Mouse (Mus musculus) kidney, postnatal 36 days (tissue): ENCODE measurements around the gene Pcbp2.

Experiments used
- DNase-seq, 2 experiments: peaks; one replicate each; pipeline ENCODE4 v3.0.0; 2021 to 2022; ENCODE audit warnings: mixed read lengths in 2 of 2

Gene Pcbp2

DNA sequence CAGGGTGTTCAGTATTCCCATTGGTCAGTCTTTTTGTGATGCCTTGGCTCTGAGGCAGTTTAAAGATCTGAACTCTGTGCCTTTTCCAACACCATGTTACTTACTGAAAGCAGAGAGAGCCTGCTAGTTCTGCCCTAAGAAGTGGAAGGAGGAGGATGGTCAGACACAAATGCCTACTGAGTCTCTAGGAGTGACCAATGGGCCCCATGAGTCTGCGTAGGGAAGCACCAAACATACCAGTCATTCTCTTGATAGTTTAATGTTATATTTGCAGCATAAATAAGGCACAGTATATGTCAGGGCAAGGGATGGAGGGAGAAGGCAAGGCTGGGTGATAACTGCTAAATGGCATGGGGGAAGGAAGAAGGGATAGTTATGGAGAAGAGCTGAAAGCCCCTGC lies 58.1 kb downstream of the Pcbp2 start:
- no peak for DNase-seq

DNA sequence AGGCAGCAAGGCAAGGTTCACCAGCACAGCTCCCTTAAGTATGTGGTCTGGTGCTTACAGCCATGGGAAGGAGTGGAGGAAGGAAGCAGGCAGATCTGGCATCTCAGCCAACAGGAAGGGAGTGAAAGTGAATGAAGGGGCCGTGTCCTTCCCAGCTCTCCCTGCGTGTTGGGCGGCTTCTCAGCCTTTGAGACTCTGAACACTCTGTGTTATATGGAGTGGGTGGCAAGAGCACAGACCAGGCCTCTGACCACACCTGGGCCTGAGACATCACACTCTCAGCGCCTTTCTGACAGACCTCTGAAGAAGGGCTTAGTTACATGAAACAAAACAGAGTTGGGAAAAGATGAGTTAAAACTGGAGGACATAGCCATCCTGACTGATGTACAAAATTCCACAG lies 60.2 kb downstream of the Pcbp2 start:
- DNase-seq: no peak

DNA sequence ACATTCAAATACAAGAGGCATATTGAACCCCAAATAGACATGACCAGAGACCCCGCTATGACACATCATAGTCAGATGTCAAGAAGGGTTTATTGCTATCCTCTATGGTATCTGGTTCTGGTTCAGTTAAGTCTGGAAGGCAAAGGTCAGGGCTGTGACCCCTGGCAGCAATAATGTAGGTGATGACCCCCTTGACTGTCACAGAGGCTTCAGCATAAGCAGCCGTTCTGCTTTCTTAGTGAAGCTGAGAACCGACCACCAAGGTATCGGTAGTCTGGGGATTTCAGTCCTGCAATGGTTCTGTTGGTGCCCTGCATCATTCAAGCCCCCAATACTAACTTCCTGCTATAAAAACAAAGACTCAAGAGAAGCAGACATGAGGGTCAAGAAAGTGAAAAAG lies 61.2 kb downstream of the Pcbp2 start:
- no peak for DNase-seq

DNA sequence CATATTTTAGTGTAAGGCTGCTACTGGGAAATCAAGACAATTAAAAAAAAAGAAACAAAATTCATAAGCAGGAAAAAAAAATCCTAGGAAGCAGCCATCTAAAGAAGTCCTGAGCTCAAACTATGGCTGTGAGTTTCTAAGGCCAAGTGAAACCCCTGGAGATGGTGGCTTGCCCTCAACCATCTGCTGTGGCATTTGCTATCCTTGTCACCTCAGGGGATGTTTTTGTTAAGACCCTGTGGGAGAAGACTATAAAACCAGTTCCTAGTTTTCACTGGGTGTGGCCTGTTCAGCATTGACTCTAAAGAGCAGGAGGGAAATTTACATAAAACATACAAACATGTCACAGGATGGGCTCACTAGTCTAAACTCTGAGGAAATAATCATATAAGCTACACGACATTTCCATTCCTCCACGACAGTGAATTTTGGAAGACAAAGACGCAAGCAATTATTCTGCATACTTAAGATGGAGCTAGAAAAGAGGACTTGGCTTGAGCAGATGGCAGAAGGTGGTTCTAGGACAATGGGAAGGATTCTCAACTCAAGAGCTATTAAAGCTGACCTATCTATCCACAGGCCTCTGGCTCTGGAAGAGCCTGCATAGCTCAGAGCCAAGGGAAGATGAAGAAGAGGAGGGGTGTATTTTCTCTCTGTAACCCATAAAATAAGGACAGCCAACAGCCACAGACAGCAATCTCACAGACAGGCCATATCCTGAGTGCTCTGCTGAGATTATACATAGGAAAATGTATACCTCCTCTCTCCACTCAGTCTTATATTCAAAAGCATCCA lies 62.0 kb downstream of the Pcbp2 start:
- no peak for DNase-seq

DNA sequence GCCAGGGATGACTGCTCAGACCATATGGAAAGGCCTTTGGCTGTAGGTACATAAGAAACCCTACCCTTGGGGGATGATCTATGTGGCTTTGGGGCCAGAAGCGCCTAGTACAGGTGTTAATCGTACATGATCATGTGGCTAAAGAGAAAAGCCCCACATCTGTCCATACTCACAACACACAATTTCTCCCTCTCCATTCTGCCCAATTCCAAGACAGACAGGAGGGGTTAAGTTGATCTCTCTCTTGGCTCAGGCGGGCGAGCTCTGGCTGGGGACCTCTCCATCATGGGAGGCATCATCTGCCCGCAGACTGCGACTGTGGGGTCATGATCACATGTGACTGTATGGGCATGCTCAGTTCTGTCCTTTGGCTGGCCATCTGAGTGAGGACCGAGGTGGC lies 63.6 kb downstream of the Pcbp2 start:
- no peak for DNase-seq

DNA sequence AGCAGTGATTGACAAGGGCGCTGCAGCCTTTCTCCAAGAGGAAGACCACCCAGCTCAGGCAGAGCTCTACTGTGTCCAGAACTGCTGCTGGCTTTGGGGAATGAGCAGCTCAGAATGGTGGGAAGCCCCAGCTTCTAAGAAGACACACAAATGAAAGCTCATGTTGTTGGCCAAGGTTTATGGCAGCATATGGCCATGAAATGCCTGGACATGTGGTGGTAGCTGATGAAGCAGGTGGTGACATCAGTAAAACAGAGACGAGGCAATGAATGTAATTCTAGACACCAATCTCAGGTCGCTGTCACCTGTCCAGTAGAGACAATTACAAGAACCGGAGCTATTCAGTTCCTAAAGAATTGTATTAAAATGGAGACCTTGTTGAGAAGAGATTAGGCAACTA lies 74.5 kb downstream of the Pcbp2 start:
- DNase-seq: no peak

DNA sequence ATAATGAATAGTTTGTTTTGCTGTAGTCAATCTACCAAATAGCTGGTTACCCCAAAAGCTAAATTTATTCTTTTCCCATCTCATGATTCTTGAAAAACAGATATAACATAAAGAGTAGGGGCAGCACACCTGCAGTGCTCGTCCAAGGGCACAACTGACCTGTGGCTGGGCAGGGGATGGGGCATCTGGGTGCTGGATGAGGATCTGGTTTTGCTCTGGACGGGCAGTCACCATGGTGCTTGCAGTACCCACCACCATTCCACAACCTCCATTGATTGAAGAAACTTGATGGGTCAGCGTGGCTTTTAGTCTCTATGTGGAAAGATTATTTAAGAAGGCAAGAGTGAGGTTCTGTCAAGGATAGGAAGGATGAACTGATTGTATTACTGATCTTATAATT lies 75.9 kb downstream of the Pcbp2 start:
- DNase-seq: no peak

DNA sequence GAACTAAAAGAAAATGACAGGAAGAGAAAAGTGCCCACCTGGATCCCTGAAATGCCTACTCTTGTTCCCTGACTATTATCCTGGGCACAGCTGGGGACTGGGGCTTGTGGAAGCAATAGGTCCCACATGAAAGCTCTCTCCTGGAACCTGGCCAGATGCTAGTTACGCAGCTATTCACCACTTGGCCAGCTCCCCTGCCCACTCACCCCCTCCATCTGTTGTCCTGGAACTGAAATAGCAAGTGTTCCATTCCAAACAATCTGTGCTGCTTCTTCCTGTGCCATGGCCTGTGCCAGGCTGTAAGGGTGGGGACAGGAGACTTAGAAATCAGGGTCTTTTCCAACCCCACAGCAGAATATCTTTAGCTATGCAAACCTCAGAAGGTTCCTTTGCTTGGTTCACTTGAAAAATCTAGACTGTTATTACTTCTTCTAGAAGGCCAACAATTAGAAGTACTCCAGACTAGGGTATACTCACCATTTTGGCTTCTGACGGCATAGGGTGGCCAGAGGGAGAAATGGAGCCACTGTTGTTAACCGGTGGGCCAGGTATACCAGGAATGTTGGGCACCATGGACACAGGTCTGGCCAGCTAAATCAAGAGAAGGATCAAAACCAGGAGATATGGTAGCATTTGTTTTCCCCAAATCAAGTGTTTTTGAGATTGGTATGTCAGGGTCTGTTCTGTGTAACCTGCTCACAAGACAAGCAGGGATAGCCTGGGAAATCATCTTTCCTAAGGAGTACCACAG lies 76.5 kb downstream of the Pcbp2 start:
- DNase-seq: peak; percentile 53 to 62

DNA sequence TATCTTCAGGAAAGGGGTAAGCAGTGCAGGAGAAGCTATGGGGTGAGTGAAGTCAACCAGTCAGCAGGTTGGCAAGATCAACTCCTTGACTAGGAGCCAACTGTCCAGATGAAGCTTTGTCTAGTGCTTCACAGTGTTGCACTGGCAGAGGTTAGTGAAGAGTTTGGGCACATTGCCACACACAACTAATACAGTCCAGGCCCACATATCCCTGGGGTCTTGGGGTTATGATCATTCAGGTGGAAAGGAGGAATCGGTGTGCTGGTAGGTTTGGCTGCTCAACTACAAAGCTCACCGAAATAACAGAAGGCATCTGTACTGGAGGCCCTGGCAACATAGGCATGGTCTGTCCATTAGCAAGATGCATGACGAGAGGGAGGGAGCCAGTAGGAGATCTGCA lies 77.1 kb downstream of the Pcbp2 start:
- DNase-seq: peak; percentile 15 to 28
